Mouse (Mus musculus) kidney, adult 9 months (tissue): ENCODE measurements at regions not wholly inside any gene's neighbourhood (a gene's known extent, or its start where the extent isn't known, plus 50 kb on each side); places are given as distances from the start of the nearest gene placed in this dataset.

ENCODE experiments used
- DNase-seq: peaks from one replicate; pipeline ENCODE4 v3.0.0; 2022

GRCm38 (mm10) chr3:115655020-115655419 is 59.9 kb downstream of the S1pr1 start:
- DNase-seq = no peak

- DNase-seq = no peak
Observed at GRCm38 (mm10) chr3:115652236-115652635, 62.6 kb downstream of the S1pr1 start.

GRCm38 (mm10) chr3:115649338-115650117 is 65.3 kb downstream of the S1pr1 start:
- DNase-seq = no peak

- peak; percentile 17 for DNase-seq
Observed at GRCm38 (mm10) chr3:115646993-115647392, 67.9 kb downstream of the S1pr1 start.

- DNase-seq = no peak
Observed at GRCm38 (mm10) chr3:115644307-115644706, 70.6 kb downstream of the S1pr1 start.

- DNase-seq = peak; percentile 75
Observed at GRCm38 (mm10) chr3:115642846-115643260, 72.0 kb downstream of the S1pr1 start.

- DNase-seq = peak; percentile 16
Observed at GRCm38 (mm10) chr3:115642001-115642845, 72.6 kb downstream of the S1pr1 start.

GRCm38 (mm10) chr3:115641411-115641810 is 73.5 kb downstream of the S1pr1 start:
- peak; percentile 36 for DNase-seq

DNA sequence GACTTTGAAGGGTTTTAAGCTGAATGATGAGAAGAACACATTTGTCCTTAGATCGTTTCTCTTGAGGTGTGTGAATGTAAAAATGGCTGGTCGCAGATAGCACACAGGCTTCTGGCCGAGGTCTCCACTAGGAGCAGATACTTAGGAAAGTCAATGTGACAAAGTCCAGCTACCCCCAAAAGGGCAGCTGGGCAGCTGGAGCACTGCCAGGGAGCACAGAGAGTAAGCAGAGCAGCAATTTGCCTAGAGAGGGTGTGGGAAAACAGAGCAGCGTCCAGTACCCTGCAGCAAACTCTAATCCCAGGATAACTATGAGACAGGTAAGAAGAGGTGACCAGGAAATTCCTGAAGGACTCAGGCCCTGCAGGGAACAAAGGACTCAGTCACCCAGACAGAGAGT is 79.4 kb downstream of the S1pr1 start:
- DNase-seq = peak; percentile 42

DNA sequence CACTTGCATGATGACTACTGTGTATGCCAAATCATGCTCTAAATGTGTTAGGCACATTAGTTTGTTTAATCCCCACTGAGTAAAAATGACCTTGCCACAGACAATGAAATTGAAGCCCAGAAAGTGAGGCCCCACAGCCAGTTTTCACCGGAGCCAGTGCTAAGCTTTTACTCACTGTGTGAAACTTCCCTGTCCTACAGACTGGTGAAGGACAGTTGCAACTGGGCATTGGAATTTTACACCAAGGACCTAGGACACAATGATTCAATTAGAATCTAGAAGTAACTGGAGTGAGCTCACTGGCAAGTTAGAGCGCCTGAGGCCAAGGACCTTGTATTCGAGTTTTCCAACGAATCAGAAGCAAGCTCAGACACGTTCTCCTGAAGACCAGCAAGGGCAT is 79.8 kb downstream of the S1pr1 start:
- DNase-seq = peak; percentile 3

DNA sequence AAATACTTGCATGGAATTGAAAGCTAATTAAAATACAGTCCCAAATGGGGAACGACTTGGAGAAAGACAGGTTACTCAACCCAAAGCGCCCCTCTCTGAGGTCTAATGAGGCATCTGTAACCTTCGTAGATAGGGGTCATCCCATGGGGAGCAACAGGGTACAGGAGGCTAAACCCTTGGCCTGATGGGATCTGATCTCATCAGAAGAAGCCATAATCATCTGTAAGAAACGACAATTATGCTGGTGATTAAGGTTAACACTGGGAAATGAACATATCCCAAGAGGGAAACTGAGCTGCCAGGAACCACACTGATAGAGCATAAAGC is 82.5 kb downstream of the S1pr1 start:
- no peak for DNase-seq

DNA sequence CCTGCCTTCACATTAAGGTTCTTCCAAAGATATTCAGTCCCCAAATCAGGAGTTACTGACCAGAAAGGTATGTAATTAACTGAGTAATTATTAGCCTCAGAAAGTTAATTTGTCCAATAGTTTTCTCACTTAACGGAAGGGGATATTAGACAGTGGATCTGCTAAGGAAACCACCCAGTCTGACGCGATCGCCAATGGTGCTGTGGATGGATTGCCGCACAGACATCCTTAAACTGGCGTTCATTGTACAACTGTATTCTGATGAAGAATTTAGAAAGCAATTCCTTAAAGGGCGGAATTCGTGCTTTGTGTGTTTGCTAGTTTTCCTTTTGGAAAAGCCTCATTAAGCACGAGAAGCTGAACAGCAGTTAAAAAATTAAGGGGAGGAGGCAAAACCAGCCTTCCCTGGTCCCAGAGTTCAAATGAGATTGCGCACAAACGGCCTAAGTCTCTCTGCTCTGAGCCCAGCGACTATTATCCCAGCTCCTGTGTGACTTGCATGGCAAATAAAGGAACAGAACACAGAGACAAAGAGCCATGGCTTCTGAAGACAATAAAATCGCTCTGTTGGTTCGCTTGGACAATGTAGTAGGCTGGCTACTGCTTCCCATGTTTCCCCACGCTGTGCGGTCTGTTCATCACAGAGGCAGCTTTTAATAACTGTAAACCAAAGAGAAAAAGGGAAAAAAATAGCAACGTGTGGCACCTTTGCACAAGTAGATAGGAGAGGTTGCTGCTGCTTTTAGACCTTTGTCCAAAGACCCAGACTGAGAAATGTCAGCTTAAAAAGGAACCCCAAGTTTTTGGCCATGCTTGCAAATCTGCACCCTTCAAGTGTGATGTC is 83.1 kb downstream of the S1pr1 start:
- no peak for DNase-seq

- no peak for DNase-seq
Observed at GRCm38 (mm10) chr3:115622920-115623319, 92.0 kb downstream of the S1pr1 start.

GRCm38 (mm10) chr3:115622300-115622699 is 92.6 kb downstream of the S1pr1 start:
- DNase-seq = no peak

DNA sequence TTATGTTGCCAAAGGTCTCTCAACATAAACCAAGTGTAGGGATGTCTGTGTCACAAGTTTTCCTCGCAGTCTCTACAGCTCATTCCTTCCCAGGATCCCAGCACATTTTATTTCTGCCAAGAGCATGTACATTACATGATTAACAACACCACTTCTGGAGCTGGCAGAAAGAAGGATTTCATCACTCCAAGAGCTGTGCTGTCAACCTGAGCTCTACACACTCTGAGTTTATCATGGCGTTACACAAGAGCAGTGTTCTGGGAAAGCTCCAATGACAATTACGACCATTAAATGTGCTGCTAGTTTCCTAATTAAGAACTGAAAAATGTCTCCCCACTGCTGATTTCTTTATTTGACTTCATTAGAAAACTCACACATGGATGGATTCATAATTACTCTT is 94.9 kb downstream of the S1pr1 start:
- DNase-seq = no peak

DNA sequence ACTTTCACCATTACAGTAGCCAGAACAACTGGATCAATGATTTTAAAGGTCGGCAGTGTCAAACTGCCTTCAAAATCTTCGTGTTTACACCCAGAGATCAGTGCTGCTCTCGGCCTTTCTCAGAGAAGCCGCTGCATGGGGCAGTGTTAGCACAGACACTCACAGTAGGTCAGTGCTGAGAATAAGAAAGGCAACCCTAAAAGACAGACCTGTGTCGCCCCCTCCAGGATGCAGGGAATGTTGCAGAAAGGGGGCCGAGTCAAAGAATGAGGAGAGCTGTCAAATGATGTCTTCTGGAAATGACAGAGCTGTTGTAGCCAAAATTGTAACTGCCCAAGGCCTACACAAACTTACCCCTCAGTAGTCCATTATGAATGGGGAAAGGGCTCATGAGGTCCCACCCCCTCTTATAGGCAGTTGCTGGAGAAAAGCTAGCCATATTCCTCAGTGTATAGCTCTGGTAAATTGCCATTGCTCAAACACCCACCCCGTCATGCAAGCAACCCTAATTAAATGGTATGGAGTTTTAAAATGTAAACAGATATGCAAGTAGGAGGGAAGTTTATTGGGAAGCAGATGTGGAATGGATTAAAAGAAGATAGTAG is 98.8 kb downstream of the S1pr1 start:
- DNase-seq = no peak

DNA sequence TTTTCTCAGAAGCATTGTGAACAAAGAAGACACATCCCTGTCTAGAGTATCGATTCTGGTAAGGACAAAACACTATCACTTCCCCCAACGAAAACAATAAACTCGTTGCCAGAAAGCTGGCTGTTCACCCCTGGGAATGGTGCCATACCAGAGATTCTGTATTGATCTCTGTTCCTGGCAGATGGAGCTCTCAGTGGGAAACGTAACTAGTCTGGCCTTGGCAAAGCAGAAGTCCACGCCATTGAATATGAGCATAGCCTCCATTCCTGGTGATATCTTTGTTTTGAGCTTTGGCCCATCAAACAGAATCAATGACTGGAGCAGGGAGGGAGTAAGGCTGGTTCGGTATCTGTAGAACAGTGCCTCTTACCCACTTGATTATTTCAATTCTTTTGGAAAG is 102.0 kb downstream of the S1pr1 start:
- no peak for DNase-seq

DNA sequence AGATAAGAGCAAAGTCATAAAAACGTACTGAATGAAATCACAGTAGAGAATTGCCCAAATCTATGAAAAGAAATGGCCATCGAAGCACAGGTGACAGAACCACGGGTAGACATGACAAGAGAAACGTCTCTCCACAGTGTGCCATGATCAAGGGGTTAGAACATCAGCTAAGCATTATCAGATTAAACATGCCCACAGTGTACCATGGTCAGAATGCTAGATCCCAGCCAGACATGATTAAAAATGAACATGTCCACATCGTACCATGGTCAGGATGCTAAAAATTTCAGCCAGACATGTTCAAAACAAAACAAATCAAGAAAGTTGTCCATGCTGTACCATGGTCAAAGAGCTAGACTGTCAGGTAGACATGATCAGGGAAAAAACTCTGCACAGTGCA is 106.8 kb downstream of the S1pr1 start:
- no peak for DNase-seq

- DNase-seq = no peak
Observed at GRCm38 (mm10) chr3:115604734-115605279, 110.1 kb downstream of the S1pr1 start.

DNA sequence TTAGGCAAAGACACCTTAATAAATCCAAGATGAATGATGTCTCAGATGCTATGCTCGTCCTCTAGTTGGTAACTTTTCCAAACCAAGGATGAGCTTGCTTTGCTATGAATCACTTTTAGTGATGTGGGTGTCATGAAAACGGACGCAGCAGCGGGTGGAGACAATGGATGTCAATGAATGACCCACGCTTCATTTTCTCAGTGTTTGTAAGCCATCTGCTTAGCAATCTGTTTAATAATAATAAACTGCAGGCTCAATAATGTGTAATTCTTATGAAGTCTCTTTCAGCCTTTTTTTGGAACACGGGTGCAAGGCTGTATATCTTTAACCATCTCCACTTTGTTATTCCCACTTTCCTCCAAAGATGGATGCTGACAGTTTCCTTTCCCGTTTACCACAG is 110.6 kb downstream of the S1pr1 start:
- DNase-seq = no peak

DNA sequence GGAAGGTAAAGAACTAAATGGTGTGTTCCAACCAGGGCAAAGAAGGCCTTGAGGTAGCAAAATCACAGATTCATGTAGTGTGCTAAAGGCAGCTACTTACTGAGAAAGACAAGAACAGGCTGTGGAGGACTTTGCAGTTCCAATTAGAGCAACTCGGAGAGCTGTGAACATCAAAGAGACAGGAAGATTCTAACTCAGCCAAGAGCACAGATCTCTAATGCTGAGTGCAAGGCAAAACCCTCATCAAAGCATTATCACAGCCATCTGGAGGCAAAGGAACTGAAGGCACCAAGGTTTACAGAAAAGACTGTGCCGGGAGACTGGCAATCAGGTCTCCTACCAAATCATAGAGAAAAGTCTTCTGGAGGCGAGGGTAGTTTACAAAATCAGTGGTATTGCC is 111.1 kb downstream of the S1pr1 start:
- no peak for DNase-seq

DNA sequence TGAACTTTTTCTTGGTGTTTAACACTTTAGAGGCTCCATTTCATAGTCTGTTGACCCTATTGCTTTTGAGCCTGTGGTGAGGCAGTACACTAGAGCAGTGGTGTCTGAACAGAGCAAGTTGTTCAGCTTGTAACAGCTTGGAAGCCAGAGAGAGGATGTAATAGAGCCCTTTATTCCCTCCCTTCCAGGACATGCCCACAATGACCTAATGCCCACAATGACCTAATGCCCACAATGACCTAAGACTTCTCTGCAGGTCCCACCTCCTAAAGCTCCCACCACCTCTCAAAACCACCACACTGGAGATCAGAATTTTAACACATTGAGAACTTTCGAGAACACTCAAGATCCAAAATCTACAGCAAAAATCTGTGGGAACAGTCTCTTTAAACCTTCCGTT is 115.6 kb downstream of the S1pr1 start:
- no peak for DNase-seq

- peak; percentile 76 for DNase-seq
Observed at GRCm38 (mm10) chr3:115596523-115596922, 118.3 kb downstream of the S1pr1 start.
